Mouse (Mus musculus) testis, adult 2 months (tissue): Measurements from ENCODE around the gene Gm17521. TPM values are rescaled to one million over a fixed set of nuclear protein-coding genes. Genes with fewer than 3 reads are reported as not detected.
"Not testable (repeated sequence)": the region's sequence is repeated elsewhere in the genome, so short reads cannot be mapped to it uniquely, and the experiment has no call there.

Experiments
- H3K27ac ChIP-seq: fragments of 200-500 bp; 2 replicates; pipeline ENCODE4 v1.5.1; 2012; ENCODE audit warnings: low read depth, low read length; ENCODE audit not compliant: control insufficient read depth, insufficient read depth
- H3K27me3 ChIP-seq: fragments of 200-500 bp; 2 replicates; pipeline ENCODE4 v1.6.1; 2012; ENCODE audit warnings: mild to moderate bottlenecking, low read length, moderate library complexity; ENCODE audit not compliant: control insufficient read depth, insufficient read depth
- H3K36me3 ChIP-seq: fragments of 200-500 bp; 2 replicates; pipeline ENCODE4 v1.6.1; 2012; ENCODE audit warnings: mild to moderate bottlenecking, low read length; ENCODE audit not compliant: control insufficient read depth, insufficient read depth
- H3K4me1 ChIP-seq: fragments of 200-500 bp; 2 replicates; pipeline ENCODE4 v1.6.1; 2012; ENCODE audit warnings: low read length; ENCODE audit not compliant: control insufficient read depth, insufficient read depth
- H3K4me3 ChIP-seq: fragments of 200-500 bp; 2 replicates; pipeline ENCODE4 v1.5.1; 2012; ENCODE audit warnings: low read depth, mild to moderate bottlenecking, low read length, moderate library complexity, mixed read lengths; ENCODE audit not compliant: control insufficient read depth
- CTCF ChIP-seq: fragments of 200-500 bp; IDR thresholded peaks from 2 replicates; pipeline ENCODE4 v1.5.1; 2012; ENCODE audit warnings: low read depth, mild to moderate bottlenecking, inconsistent platforms, low read length, moderate library complexity; ENCODE audit not compliant: control insufficient read depth, insufficient read depth, insufficient replicate concordance
- POLR2A ChIP-seq: fragments of 200-500 bp; IDR thresholded peaks from 2 replicates; pipeline ENCODE4 v1.6.1; 2012; ENCODE audit warnings: low read depth, mild to moderate bottlenecking, inconsistent platforms, low read length, moderate library complexity; ENCODE audit not compliant: control insufficient read depth
- polyA plus RNA-seq: library from polyadenylated mRNA; depleted of rRNA; stranded (reverse); fragments of >200 nt; gene quantifications from 2 replicates; pipeline ENCODE4 v1.2.3, GENCODE M21; 2012; rRNA removed

The Gm17521 gene
- polyA plus RNA-seq = not detected in 2 replicates

- not testable (repeated sequence) for H3K36me3 ChIP-seq, H3K27ac ChIP-seq, H3K4me1 ChIP-seq, H3K27me3 ChIP-seq
- peak within 1 kb of the TSS; percentile 6; the same call in 1 of the 2 replicates for H3K4me3 ChIP-seq
These were observed at the start of gene Gm17521 for GRCm38 (mm10) chrX:123029569-123029968. Gene Gm17521, minus strand, starts transcription at chrX:123029669.

GRCm38 (mm10) chrX:123043956-123044355 lies 14.5 kb upstream of the Gm17521 start:
- no peak overlapping the region for H3K27ac ChIP-seq
- TF ChIP-seq CTCF (no peak), POLR2A (no peak)
- H3K27me3 ChIP-seq = no peaks in the 10 kb centered on the region
- H3K36me3 ChIP-seq = no peaks in the 10 kb centered on the region
- no peaks in the 10 kb centered on the region for H3K4me1 ChIP-seq
- no peak overlapping the region for H3K4me3 ChIP-seq

- H3K27ac ChIP-seq = no peak overlapping the region
- TF ChIP-seq CTCF = no peak
- TF ChIP-seq POLR2A = no peak
- H3K4me3 ChIP-seq = no peak overlapping the region
- no peaks in the 10 kb centered on the region for H3K4me1 ChIP-seq
- H3K27me3 ChIP-seq = no peaks in the 10 kb centered on the region
- no peaks in the 10 kb centered on the region for H3K36me3 ChIP-seq
These were observed 14.0 kb upstream of the Gm17521 start for GRCm38 (mm10) chrX:123043516-123043915.

Other genes starting within 250 kb of the Gm17521 start
- gene Cldn34c1, start 73.8 kb upstream of the Gm17521 start, polyA plus RNA-seq = 5.1 and 7.4 TPM in 2 replicates
- 1.5 and 1.8 TPM in 2 replicates for gene Srsx, start 192.8 kb upstream of the Gm17521 start, polyA plus RNA-seq
- 0.38 and 0.77 TPM in 2 replicates for gene Gm17577, start 217.2 kb upstream of the Gm17521 start, polyA plus RNA-seq